In the genomic region with DNA sequence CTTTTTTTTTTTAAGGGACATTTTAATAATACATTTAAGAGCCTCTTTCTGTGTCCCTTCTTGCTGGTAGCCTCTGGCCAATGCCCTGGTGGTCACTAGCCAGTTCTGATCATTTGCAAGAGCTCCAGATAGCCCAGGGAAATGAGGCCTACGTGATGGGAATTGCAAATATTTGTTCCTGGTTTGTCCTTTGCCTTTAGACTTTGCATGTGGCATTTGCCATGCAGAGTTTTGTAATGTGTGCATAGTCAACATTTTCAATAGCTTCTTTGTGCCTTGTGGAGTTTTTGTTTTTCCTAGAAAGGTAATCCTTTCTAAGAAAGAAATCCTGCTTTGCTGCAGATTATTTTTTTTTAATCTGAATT, we compare ENCODE assay signal across 11 mouse cellular contexts. TPM values are rescaled to one million over a fixed set of nuclear protein-coding genes. Genes with fewer than 3 reads are reported as not detected.
DNase-seq lines count a peak whose midpoint lies in the region; ATAC-seq and TF ChIP-seq lines count a peak whose summit lies in the region.
"Had no signal": no experiment of that assay in that cellular context is flagged by ENCODE, and none has a peak within 500 bp of the region (broad histone marks: within the 10 kb centered on the region; RNA-seq: fewer than 3 reads in every experiment).

No protein-coding gene starts in this region.

- H3K79me2 ChIP-seq in liver, adult 2 months (ENCODE audit: control insufficient read depth, insufficient read depth, low read length) = peaks cover 11% of the 10 kb centered on the region; the same call in 1 of the 2 replicates

- peak overlapping the region; percentile 50; the same call in 1 of the 2 replicates for H3K27ac ChIP-seq in liver, adult 2 months (replicated peaks; ENCODE audit: insufficient read depth, low read depth, low read length)
- 0 out of 2 replicates have a peak overlapping the region, but pooled peaks have one; percentile 35 for H3K27ac ChIP-seq in forebrain, embryonic 15.5 days (replicated peaks)
- H3K27ac ChIP-seq in liver, embryonic 15.5 days (replicated peaks) = peak overlapping the region; percentile 75
- peak overlapping the region; percentile 72; the same call in 1 of the 2 replicates for H3K27ac ChIP-seq in stomach, embryonic 16.5 days (ENCODE audit: low read length)

- no peaks in the 10 kb centered on the region for H3K9me3 ChIP-seq in forebrain, embryonic 15.5 days
- H3K9me3 ChIP-seq in liver, embryonic 15.5 days (replicated peaks) = no peaks in the 10 kb centered on the region
- H3K9me3 ChIP-seq in stomach, embryonic 16.5 days (replicated peaks; ENCODE audit: control insufficient read depth, low read length) = no peaks in the 10 kb centered on the region

- TF ChIP-seq POLR2A in liver, adult 2 months (IDR thresholded peaks at IDR 0.05; ENCODE audit: extremely low read depth, insufficient read depth, low read length) = no peak

- no peaks in the 10 kb centered on the region for H3K36me3 ChIP-seq in liver, adult 2 months (ENCODE audit: control insufficient read depth, insufficient read depth, low read length)
- no peaks in the 10 kb centered on the region for H3K36me3 ChIP-seq in forebrain, embryonic 15.5 days
- H3K36me3 ChIP-seq in liver, embryonic 15.5 days (replicated peaks) = 0 out of 2 replicates have a peak, but pooled peaks cover 4% of the 10 kb centered on the region
- no peaks in the 10 kb centered on the region for H3K36me3 ChIP-seq in stomach, embryonic 16.5 days (ENCODE audit: control insufficient read depth, insufficient read depth, low read length)

- ATAC-seq in forebrain, embryonic 15.5 days (replicated peaks) = no peak
- 0 out of 2 replicates have a peak, but pooled peaks have one; percentile 35 for ATAC-seq in liver, embryonic 15.5 days (ENCODE audit: insufficient read depth)
- no peak for ATAC-seq in stomach, embryonic 16.5 days (ENCODE audit: insufficient read depth, low FRiP score)

- H3K27me3 ChIP-seq in liver, adult 2 months (ENCODE audit: control insufficient read depth, insufficient read depth, low read length) = no peaks in the 10 kb centered on the region
- H3K27me3 ChIP-seq in forebrain, embryonic 15.5 days = no peaks in the 10 kb centered on the region
- no peaks in the 10 kb centered on the region for H3K27me3 ChIP-seq in liver, embryonic 15.5 days
- no peaks in the 10 kb centered on the region for H3K27me3 ChIP-seq in stomach, embryonic 16.5 days (ENCODE audit: control insufficient read depth, insufficient read depth, low read length)

- no peak overlapping the region for H3K4me2 ChIP-seq in forebrain, embryonic 15.5 days (replicated peaks)
- no peak overlapping the region for H3K4me2 ChIP-seq in liver, embryonic 15.5 days
- H3K4me2 ChIP-seq in stomach, embryonic 16.5 days (ENCODE audit: low read depth, low read length) = 0 out of 2 replicates have a peak overlapping the region, but pooled peaks have one; percentile 3

- H3K4me3 ChIP-seq in liver, adult 2 months (ENCODE audit: insufficient read depth, low read depth, low read length) = no peak overlapping the region
- no peak overlapping the region for H3K4me3 ChIP-seq in forebrain, embryonic 15.5 days
- no peak overlapping the region for H3K4me3 ChIP-seq in liver, embryonic 15.5 days (replicated peaks)
- no peak overlapping the region for H3K4me3 ChIP-seq in stomach, embryonic 16.5 days (replicated peaks; ENCODE audit: low read length)

- DNase-seq in liver, adult 2 months (ENCODE audit: extremely low read depth, low read depth, low spot score) = peak; percentile 100
- DNase-seq in liver = no peak
- DNase-seq in adrenal gland, adult (ENCODE audit: inconsistent age in 2 of 2, low spot score in 1 of 2) = no peak
- no peak for DNase-seq in gastrocnemius, postnatal 36 days
- DNase-seq: adrenal gland, postnatal 14 days; heart, postnatal 36 days; lung, adult 18-20 months; right cerebral cortex, postnatal 4 days had no signal

- intact Hi-C loops in gastrocnemius, postnatal 36 days (cut with DNase I) = no loop called here

- peaks cover 43% of the 10 kb centered on the region for H3K4me1 ChIP-seq in liver, adult 2 months (ENCODE audit: control insufficient read depth, insufficient read depth, low read length)
- H3K4me1 ChIP-seq in forebrain, embryonic 15.5 days = peaks cover 59% of the 10 kb centered on the region
- peaks cover 82% of the 10 kb centered on the region for H3K4me1 ChIP-seq in liver, embryonic 15.5 days (replicated peaks)
- peaks cover 54% of the 10 kb centered on the region for H3K4me1 ChIP-seq in stomach, embryonic 16.5 days (ENCODE audit: control insufficient read depth, insufficient read depth, low read length)

- no peak overlapping the region for H3K9ac ChIP-seq in liver, adult 2 months (ENCODE audit: low read depth, low read length)
- no peak overlapping the region for H3K9ac ChIP-seq in forebrain, embryonic 15.5 days (replicated peaks)
- H3K9ac ChIP-seq in liver, embryonic 15.5 days = no peak overlapping the region
- no peak overlapping the region for H3K9ac ChIP-seq in stomach, embryonic 16.5 days (ENCODE audit: low read length)

- no peak for TF ChIP-seq CTCF in liver, adult 2 months (IDR thresholded peaks at IDR 0.05; ENCODE audit: low read depth, low read length)

- 11% methylated on average over 1 of the region's 1 CpGs for WGBS in liver, adult 2 months
- WGBS in forebrain, embryonic 15.5 days = 22% methylated on average over 1 of the region's 1 CpGs
- 64% methylated on average over 1 of the region's 1 CpGs for WGBS in liver, embryonic 15.5 days (ENCODE audit: insufficient replicate concordance)
- 45% methylated on average over 1 of the region's 1 CpGs for WGBS in stomach, embryonic 16.5 days

RNA-seq across cellular contexts. Expression of a gene that starts 37.2 kb away (rescaled TPM):
- total RNA-seq in liver, adult 2 months (2014; rRNA removed) = 51.2 and 95.1 TPM in 2 replicates
- 46.4 and 99.1 TPM in 2 replicates for polyA plus RNA-seq in liver, adult 2 months (2012; rRNA removed)
- polyA plus RNA-seq in forebrain, embryonic 15.5 days (2015; fragmentation: Nextera tagmentation; extraction: Ambion mirVana) = 23.1 and 24.0 TPM in 2 replicates
- polyA plus RNA-seq in liver, embryonic 15.5 days (2015; fragmentation: Nextera tagmentation; extraction: Ambion mirVana) = 11.4 TPM in 2 replicates
- polyA plus RNA-seq in stomach, embryonic 16.5 days (2015; fragmentation: Nextera tagmentation; extraction: Ambion mirVana) = 13.8 and 15.7 TPM in 2 replicates
- 1 to 10 TPM; 4.8 to 5.1 TPM for total RNA-seq in gastrocnemius, postnatal 36 days (2021)
